Mouse (Mus musculus): Measurements from ENCODE around the gene Slc12a8. TPM values are rescaled to one million over a fixed set of nuclear protein-coding genes. Genes with fewer than 3 reads are reported as not detected.

Gene Slc12a8
- polyA plus RNA-seq, 1 experiment = 0.91 TPM

DNA sequence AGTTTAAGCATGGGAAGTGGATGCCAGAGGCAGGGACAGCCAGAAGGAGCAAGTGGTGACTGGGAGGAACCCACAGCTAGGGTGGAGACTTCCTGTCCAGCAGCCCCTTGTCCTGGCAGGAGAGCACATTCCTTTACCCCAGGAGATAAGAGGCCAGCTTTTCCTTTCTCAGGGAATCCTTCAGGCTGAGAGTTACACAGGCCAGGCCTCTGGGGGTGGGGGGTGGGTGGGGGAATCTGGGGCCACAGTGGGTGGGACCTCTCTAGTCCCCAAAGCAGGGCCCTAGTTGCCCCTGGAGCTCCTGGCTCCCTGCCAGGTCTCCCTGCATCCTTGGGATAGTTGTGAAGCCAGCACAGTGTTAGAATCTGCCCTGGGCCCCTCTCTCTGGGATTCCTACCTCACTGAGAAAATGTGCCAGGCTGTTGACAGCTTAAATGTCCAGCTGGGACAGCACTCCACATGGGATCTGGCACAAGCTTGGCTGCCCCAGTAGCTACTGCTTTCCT lies 63.7 kb downstream of the Slc12a8 start:
- Histone ChIP-seq H3K4me3 (ENCODE audit: insufficient read depth, low read length) (no peak overlapping the region), H3K27ac (ENCODE audit: insufficient read depth, low read length) (peak overlapping the region; percentile 53), H3K4me1 (ENCODE audit: control insufficient read depth, insufficient read depth, low read length) (peaks cover 16% of the 10 kb centered on the region)
- no peak for TF ChIP-seq CTCF (IDR thresholded peaks at IDR 0.05; ENCODE audit: borderline replicate concordance, insufficient read depth, low read length)
- no peak for TF ChIP-seq POLR2A (IDR thresholded peaks at IDR 0.05; ENCODE audit: low read depth, low read length)

DNA sequence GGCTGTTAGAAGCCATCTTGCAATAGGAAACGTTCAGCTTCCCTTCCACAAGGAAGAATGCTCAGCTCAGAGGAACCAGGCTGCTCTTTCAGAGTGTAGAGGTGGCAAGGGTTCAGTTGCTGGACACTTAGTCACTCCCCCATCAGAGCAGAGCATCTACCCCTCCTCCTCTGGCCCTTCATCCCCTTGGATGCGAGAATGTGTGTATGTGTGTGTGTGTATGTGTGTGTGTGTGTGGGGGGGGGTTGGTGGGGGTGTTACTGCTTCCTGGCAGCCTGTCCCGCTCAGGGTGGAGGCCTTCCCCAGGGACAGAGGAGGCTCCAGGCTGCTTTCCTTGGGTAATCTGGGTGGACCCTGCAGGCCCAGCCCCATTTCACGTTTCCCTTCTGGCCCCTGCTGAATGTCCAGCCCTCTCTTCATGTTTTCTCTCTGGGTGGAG lies 64.6 kb downstream of the Slc12a8 start:
- Histone ChIP-seq H3K27ac (ENCODE audit: insufficient read depth, low read length) (peak overlapping the region; percentile 19; the same call in 1 of the 2 replicates), H3K4me1 (ENCODE audit: control insufficient read depth, insufficient read depth, low read length) (peaks cover 16% of the 10 kb centered on the region), H3K4me3 (ENCODE audit: insufficient read depth, low read length) (no peak overlapping the region)
- no peak for TF ChIP-seq POLR2A (IDR thresholded peaks at IDR 0.05; ENCODE audit: low read depth, low read length)
- TF ChIP-seq CTCF (IDR thresholded peaks at IDR 0.05; ENCODE audit: borderline replicate concordance, insufficient read depth, low read length) = no peak

DNA sequence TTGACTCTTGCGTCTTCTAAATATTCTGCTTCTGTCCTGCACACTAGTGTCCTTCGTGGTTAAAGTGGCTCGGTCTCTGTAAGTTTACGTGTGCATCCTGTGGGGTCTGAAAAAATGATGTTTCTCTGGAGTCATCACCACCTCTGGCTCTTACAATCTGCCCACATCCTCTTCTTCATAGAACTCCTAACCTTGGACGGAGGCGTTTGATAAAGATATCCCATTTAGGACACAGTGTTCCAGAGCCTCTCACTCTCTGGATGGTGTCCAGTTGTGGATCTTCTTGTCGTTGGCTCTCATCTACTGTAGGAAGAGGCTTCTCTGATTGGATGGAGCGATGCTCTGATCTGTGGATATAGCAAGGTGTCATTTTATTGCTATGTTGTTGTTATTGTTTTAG lies 65.4 kb downstream of the Slc12a8 start:
- Histone ChIP-seq H3K4me1 (ENCODE audit: control insufficient read depth, insufficient read depth, low read length) (peaks cover 16% of the 10 kb centered on the region), H3K27ac (ENCODE audit: insufficient read depth, low read length) (no peak overlapping the region), H3K4me3 (ENCODE audit: insufficient read depth, low read length) (no peak overlapping the region)
- TF ChIP-seq CTCF (IDR thresholded peaks at IDR 0.05; ENCODE audit: borderline replicate concordance, insufficient read depth, low read length) (no peak), POLR2A (IDR thresholded peaks at IDR 0.05; ENCODE audit: low read depth, low read length) (no peak)

DNA sequence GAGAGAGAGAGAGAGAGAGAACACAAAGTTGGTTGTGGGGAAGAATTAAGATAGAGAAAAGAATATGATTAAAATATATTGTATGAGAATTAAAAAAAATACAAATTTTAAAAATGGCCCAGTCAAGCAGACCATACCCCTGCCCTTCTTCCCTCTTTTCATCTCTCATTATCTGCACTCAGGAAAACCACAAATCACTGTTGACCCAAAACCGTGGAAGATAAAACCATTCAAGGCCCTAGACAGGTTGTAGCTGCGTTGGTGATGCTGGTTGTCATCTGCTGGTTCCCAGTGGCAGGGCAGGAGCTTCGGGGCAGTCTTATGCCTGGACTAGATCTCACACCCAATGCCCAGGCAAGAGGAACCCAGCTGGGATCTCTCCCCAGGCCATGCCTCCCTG lies 66.2 kb downstream of the Slc12a8 start:
- TF ChIP-seq CTCF (IDR thresholded peaks at IDR 0.05; ENCODE audit: borderline replicate concordance, insufficient read depth, low read length) (no peak), POLR2A (IDR thresholded peaks at IDR 0.05; ENCODE audit: low read depth, low read length) (no peak)
- H3K27ac ChIP-seq (ENCODE audit: insufficient read depth, low read length) = no peak overlapping the region
- H3K4me1 ChIP-seq (ENCODE audit: control insufficient read depth, insufficient read depth, low read length) = peaks cover 14% of the 10 kb centered on the region
- no peak overlapping the region for H3K4me3 ChIP-seq (ENCODE audit: insufficient read depth, low read length)

DNA sequence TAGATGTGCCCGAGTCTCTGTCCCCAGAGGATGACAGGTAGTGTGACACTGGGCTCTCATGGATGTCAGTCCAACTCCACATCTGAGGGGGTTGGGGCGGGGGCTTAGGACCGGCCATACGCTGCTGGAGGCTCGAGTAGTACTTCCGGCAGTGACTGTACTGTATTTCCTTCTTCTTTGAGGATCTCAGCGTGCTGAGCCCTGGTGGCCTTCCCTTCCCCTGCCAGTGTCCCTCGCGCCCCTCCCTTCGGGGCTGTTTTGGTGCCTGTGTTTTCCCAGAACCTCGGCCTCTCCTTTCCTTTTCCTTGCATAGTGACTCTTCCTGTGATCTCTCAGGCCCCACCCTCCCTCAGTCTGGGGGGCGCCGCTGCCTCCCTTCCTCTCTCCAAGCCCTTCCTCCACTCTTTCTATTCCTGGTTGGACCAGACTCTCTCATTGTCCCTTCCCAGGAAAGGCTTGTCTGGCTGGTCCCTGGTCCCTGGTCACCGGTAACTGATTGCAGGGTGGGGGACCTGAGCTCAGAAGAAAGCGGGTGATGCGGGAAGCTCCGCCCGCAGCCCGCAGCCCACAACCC lies 66.8 kb downstream of the Slc12a8 start:
- no peak overlapping the region for H3K27ac ChIP-seq (ENCODE audit: insufficient read depth, low read length)
- H3K4me1 ChIP-seq (ENCODE audit: control insufficient read depth, insufficient read depth, low read length) = peaks cover 14% of the 10 kb centered on the region
- no peak overlapping the region for H3K4me3 ChIP-seq (ENCODE audit: insufficient read depth, low read length)
- TF ChIP-seq CTCF (IDR thresholded peaks at IDR 0.05; ENCODE audit: borderline replicate concordance, insufficient read depth, low read length) = no peak
- no peak for TF ChIP-seq POLR2A (IDR thresholded peaks at IDR 0.05; ENCODE audit: low read depth, low read length)

DNA sequence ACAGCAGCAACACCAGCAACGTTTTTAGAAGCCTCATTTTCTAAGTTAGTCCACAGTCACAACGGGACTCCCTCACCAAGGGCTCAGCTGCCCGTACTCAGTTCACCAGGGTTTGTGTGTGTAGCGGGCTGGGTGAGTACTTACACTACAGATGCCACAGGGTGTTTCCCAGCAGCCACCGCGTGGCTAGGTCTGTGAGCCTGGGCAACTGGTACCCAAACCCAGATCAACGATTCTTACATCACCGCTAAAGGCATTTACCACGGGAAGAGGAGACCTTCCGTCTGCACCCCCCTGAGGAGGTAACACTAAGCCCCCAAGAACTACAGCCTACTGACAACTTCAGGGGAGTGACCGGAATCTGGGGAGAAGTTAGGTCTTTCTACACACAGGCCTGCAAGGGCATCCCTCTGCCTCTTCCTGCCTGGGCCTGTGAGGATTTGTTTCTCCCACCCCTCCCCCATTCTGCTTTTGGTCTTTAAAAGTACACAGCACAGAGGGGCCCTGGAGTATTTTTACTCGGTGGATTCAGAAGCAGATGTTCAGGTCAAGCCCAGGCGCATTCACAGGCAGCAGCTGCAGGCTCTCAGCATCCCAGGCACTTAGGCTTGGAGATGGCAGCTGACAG lies 67.4 kb downstream of the Slc12a8 start:
- no peak for TF ChIP-seq POLR2A (IDR thresholded peaks at IDR 0.05; ENCODE audit: low read depth, low read length)
- TF ChIP-seq CTCF (IDR thresholded peaks at IDR 0.05; ENCODE audit: borderline replicate concordance, insufficient read depth, low read length) = no peak
- H3K4me1 ChIP-seq (ENCODE audit: control insufficient read depth, insufficient read depth, low read length) = peaks cover 14% of the 10 kb centered on the region

DNA sequence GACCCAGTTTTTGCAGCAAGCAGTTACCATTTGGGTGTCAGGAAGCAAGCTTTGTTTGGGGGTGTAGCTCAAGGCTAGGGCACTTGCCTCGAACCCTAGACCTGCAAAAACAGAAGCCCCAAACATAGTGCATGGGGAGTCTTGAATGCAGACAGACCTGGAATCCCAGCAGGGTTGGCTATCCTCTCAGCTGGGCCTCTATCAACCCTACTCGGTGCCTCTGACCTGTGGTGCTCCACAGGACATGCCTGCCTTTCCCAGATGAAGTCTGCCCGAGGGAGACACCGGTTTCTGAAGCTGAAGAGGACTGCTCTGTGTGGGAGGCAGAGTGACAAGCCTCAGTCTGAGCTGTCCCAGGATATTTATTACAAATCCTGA lies 67.9 kb downstream of the Slc12a8 start:
- TF ChIP-seq CTCF (IDR thresholded peaks at IDR 0.05; ENCODE audit: borderline replicate concordance, insufficient read depth, low read length) (no peak), POLR2A (IDR thresholded peaks at IDR 0.05; ENCODE audit: low read depth, low read length) (no peak)
- Histone ChIP-seq H3K4me1 (ENCODE audit: control insufficient read depth, insufficient read depth, low read length) (peaks cover 14% of the 10 kb centered on the region), H3K4me3 (ENCODE audit: insufficient read depth, low read length) (no peak overlapping the region), H3K27ac (ENCODE audit: insufficient read depth, low read length) (no peak overlapping the region)

More for the DNA sequence above, 67.4 kb downstream of the Slc12a8 start:
- H3K4me3 ChIP-seq (ENCODE audit: insufficient read depth, low read length) = no peak overlapping the region
- H3K27ac ChIP-seq (ENCODE audit: insufficient read depth, low read length) = no peak overlapping the region

DNA sequence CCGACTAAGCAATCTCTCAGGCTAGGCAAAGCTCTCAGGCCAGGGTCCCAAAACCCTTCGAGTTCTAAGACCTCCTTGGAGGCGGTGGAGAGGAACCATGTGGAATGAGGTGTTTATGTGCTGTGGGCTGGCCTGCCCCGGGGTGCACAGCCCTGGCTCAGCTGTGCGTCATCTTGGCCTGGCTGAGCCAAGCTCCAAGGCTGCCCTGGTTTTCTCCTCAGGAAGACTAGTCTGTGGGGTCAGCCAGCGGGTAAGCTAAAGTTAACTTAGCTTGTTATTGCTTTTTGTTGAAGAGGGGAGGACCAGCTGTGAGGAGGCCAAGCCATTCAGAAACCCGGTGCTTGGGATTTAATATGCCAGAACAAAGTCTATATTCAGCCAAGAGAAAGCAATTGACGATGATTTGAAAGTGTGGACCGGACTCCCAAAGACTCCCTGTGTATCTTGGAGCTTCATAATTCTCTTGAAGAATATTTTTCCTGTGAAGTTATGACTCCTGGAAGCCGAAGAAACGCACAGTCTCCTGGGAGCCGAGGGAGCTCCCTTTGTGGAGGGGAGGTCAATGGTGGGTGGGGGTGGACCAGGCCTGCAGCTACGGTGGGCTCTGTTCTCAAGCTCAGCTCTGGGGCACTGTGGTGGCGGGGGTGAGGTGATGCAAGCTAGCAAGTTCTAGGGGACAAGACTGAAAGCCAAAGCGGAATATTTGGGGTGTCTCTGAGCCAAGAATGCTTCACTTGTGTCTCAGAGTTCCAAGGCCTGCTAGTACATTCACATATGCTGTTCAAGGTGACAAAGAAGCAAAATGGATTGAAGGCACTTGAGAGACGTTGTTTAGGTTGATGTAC lies 70.4 kb downstream of the Slc12a8 start:
- Histone ChIP-seq H3K27ac (ENCODE audit: insufficient read depth, low read length) (no peak overlapping the region), H3K4me3 (ENCODE audit: insufficient read depth, low read length) (no peak overlapping the region), H3K4me1 (ENCODE audit: control insufficient read depth, insufficient read depth, low read length) (peaks cover 9% of the 10 kb centered on the region; the same call in 1 of the 2 replicates)
- no peak for TF ChIP-seq POLR2A (IDR thresholded peaks at IDR 0.05; ENCODE audit: low read depth, low read length)
- no peak for TF ChIP-seq CTCF (IDR thresholded peaks at IDR 0.05; ENCODE audit: borderline replicate concordance, insufficient read depth, low read length)

DNA sequence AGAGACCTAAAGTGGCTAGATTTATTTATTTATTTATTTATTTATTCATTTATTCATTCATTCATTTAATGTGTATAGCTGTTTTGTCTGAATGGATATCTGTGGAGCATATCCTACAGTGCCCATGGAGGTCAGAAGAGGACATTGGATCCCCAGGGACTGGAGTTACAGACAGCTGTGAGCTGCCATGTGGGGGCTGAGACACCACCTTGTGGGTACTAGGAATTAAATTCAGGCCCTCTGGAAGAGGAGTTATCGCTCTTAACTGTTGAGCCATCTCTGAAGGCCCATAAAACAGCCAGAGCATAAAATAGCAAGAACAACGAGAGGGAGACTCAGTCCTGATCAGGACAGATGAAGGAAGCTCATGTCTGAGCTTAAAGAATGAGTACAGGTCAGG lies 71.7 kb downstream of the Slc12a8 start:
- TF ChIP-seq CTCF (IDR thresholded peaks at IDR 0.05; ENCODE audit: borderline replicate concordance, insufficient read depth, low read length) = no peak
- no peak for TF ChIP-seq POLR2A (IDR thresholded peaks at IDR 0.05; ENCODE audit: low read depth, low read length)
- Histone ChIP-seq H3K4me1 (ENCODE audit: control insufficient read depth, insufficient read depth, low read length) (peaks cover 17% of the 10 kb centered on the region), H3K27ac (ENCODE audit: insufficient read depth, low read length) (no peak overlapping the region), H3K4me3 (ENCODE audit: insufficient read depth, low read length) (no peak overlapping the region)

Data from embryonic fibroblast, embryonic 13.5 days (primary cell).